Mouse (Mus musculus) lung, postnatal 10 days (tissue): ENCODE results near the gene Knop1.

Experiments used
- DNase-seq: peaks from one replicate; pipeline ENCODE4 v3.0.0; 2021

Knop1 gene

DNA sequence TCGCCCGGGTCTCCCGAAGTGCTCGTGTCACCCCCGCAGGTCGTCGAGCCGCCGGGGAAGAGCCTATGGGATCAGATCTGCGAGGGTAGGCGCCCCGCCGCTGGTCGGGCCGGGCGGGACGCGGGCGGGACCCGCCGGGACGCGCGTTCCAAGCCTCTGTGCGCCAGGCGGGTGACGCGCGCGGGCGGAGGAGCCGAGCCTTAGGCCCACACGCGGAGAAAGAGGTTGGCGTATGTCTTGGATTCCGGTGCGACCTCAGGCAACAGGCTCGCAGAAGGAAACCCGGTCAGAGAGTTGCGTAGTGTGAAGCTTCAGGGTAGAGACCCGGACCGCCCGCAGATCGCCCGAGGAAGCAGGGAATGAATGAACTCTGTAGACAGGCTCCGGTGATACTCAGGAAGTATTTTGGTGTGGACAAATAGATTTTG, at the start of gene Knop1:
Gene Knop1 (minus strand): TSS at position 378 of the 428 bp plus-strand sequence.
- no peak for DNase-seq

DNA sequence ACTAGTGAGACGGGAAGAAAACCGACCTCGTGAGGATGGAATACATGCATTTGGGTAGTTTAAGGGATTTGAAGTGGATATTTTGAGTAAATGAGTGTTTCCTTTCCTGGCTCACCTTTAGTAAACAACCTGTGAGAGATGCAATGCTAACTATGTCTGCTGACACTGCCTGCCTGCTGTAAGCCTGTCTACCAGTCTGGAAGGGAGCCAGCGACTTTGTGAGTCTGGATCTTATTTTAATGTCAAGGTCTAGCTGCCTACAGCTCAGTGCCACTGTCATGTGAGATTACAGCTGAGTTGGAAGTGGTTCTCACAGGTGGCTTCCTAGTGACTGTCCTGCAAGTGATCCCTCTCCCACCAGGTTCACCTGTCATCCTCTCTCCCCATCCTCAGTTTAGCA, 48.5 kb upstream of the Knop1 start:
- no peak for DNase-seq

DNA sequence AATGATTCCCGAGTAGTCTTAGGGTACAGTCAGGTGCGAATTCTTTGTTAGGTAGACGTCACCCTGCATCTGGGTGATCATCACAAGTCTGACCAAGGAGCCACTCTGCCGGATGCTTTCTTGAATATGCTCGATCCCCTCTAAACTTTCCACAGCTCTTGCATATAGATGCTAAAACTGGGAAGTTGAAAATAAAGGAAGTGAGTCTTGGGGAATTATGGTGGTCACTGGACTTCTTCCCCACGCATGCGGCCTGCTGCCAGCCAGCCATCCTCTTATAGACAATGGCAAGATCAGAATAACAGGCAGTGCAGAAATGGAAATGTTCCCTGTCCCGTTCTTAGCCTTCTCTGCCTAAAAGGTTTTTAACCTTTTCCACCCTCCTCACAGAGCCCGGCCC, 47.8 kb upstream of the Knop1 start:
- DNase-seq: no peak

DNA sequence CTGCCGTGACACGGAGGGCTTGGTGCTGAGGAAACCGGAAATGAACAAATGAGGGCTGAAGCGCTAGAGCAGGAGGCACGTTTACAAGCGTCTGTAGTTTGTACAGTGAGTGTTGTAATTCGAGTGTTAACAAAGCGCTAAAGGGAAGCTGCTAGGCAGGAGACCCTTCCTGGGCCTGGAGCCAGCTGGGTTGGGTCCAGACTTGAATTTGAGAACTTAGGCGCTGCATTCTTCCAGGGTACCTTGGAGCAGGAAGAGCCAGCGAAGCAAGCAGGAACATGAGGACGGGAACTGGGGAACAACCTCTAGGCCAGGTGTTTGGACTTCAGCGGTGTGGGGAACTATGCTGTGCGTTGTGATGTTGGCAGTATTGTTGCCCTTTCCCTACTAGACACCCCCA, 46.9 kb upstream of the Knop1 start:
- peak; percentile 60 for DNase-seq

DNA sequence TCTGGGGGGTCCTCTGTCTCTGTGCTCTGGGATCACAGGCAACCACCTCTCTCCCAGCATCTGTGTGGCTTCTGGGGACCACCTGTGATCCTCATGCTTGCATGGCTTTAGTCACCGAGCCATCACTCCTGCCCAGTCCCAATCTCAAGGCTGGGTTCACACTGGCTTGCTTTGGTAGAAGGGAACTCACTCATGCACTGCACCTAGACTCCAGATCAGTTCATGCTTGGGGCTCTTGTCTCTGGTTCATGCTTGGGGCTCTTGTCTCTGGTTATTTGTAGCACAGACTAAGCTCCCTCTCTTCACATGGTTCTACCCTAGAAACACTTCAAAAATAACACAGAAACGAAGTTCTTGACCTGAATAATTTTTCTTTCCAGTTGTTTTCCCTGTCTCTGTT, 44.0 kb upstream of the Knop1 start:
- DNase-seq: no peak

DNA sequence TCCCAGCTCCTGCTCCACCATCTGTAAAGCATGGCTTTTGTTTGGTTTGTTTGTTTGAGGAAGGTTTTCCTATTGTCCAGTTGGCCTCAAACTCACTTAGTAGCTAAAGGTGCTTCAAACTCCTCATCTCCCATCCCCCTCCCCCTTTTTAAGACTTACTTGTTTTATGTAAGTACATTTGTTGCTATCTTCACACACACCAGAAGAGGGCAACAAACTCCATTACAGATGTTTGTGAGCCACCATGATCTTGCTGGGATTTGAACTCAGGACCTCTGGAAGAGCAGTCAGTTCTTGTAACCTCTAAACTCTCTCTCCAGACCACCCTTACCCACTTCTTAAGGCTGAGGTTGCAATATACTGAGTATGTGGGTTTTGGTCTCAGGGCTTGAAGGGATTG, 42.0 kb upstream of the Knop1 start:
- no peak for DNase-seq

DNA sequence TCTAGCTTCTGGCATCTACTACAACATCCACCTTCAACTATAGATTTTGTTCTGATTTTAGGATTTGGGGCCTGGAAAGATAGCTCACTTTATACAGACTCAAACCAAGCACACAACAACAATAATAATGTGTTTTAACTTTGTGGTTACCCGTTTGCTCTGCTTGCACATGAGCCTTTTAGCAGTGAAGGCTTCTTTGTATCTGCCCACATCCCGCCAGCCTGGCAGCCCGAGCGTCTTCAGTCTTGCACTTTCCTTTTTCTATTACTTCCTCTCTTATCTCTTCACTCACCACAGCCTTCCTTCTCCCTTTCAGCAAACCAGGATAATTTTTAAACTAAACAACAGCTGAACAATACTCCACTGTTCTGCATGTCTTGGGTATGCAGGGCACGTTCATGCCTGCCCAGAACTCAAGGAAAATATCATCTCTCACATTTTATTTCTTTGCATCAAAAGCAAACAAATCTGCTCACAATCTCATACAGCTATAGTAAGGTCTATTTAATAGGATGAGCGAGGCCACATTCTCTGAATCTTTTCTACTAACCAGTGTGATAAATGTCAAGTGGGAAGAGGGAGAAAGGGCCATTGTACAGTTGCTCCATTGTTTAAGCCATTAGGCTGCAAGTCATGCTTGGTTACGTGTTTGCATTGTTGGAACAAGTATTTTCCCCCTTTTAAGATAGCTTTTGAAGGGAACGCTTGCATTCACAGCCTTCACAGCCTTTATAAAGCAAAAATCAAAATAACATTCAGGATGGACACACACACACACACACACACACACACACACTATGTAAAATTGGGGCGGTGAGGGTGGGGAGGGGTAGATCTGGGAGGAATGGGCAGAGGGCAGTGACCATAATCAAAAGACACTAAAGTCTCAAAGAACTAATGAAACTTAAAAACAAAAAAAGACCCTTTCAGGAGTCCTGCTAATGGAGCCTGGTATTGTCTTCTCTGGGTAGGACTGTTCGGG, 39.7 kb upstream of the Knop1 start:
- no peak for DNase-seq

DNA sequence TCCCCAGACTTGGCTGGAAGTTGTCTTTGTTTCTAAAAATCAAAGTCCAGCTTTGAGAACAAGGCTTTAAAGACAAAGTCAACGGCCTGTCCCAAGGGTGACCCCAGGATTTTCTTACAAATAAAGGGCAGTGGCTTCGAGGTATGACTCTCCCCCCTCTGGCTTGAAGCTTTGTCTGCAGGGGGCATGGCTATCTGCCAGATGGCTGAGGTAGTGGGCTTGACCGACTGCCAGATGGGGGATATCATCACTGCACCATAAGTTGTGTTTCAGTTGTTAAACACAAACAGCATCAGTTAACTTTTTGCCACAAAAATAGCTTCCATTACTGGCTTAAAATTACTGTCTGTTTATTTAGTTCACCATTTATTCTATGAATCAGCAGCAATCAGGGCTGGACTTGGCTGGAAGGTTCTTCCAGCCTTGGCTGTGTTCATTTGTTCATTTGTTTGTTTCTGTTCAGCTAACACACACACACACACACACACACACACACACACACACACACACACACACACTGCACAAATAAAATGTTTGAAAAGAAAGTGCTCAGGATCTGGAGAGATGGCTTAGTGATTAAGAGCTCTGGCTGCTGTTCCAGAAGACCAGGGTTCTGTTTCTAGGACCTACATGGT, 33.1 kb upstream of the Knop1 start:
- peak; percentile 18 for DNase-seq

DNA sequence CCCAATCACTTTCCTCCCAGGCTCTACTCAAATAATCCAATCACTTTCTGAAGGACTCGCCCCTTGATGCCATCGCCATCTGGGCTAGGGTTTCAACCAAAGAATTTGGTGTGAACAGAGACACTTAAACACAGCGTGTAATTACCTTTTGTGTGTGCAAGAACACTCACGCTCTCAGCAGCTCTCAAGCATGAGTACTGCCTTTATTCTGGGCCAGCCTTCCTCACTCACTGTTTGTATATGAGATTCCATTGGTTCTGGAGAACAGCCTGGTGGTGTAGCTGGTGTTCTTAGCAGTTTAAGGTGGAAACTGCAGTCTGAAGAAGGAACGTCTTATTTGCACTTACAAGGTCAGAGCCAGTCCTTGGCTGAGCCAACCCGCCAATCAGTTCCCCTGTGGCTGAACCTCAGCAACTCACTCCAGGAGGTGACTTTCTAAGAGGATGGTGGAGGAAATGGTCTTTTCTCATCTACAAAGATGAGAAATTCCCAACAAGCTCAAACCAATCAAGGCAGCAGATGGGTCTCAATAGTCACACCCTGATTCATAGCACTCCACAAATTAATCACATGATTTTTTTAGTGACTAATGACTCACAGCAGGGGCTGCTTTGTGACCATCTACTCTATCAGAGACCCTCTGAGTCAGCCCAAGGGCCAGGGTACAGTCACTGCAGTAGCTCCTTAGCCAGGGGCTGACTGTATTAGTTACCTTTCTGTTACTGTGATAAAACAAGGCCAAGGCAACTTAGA, 31.4 kb upstream of the Knop1 start:
- DNase-seq: no peak

DNA sequence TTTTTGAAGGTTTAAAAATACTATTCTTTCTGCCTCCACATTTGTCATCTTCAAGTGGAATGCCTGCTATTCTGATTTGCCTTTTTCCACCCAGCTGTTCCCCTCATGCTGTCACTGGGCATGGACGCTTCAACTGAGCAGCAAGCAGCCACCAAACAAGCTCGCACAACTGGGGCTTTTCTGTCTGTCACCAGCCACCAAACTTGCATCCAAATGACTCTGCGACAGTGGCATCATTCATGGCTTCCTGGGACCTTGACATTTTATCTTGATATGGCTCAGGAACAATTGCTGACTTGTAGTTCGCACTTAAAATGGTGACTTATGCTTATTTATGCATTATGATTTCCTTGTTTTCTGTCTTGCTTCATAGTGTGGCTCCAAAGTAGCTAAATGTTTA, 28.9 kb upstream of the Knop1 start:
- DNase-seq: no peak

DNA sequence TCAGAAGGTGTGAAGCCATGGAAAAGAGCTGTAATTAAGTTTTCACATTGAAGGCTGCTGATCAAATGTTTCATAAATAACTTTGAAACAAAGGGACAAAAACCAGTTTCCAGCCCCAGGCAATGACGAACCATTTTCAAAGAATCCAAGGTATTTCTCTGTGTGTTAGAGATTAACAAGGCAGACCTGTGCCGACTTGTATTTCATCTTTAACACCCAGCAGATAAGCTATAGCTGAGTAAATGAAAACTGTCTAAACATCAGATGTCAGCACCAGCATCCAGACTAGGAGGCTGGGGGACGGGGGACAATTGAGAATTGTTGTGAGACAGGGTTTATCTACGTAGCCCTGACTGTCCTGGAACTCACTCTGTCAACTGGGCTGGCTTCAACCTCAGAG, 27.9 kb upstream of the Knop1 start:
- DNase-seq: no peak

DNA sequence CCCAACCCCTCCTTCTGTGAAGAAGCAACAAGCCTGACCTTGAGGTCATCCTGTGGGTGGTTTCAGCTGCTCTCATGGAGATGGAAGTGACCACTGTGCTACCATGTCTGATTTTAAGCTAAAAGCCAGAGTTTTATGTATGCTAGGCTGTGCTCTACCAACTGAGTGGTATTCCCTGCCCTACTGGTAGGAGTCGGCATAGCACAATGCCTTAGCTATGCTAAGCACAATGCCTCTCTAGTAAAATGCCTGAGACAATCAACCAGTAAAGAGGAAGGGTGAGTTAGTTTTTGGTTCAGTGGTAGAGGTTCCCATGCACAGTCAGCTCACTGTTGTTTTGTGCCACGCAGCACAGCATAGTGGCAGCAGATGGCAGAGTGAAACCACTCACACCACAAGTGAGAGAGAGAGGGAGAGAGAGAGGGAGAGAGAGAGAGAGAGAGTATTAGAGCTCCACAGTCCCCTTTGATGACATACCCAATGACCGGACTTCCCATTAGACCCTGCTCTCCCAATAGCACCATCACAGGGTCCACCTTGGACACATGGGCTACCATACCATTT, 23.5 kb upstream of the Knop1 start:
- DNase-seq: no peak

DNA sequence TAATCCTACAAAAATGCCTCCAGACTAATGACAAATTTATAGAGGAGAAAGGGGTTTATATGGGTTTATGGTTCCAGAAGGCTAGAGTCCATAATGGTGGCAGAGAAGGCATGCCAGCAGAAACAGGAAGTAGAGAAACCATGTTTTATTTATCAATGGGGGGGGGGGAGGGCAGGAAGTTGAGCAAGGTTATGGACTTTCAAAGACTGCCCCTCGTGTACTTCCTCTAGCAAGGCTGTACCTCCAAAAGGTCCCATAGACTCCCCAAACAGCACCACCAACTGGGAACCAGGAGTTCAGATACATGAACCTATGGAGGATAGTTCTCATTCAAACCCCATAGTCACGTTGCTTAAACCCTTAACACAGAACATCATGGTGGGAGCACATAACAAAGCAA, 9.3 kb upstream of the Knop1 start:
- DNase-seq: no peak

DNA sequence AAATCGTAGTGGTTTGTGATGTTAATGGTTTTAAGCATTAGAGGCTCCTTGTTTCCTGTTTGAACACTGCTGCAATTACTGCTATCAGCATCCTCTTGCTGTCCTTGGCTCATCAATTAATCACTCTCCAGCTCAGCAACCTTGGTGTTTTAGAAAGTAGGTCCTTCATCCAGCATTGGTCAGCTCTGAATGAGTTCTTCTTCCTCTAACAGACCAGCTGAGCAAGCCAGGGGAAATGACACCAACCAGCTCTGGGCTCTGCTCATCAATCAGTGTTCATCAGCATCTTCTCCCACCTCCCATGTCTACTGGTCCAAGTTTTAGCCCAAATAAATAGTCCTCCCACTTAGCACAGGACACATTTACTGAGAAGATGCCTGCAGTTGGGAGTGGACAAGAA, 2.6 kb upstream of the Knop1 start:
- no peak for DNase-seq

DNA sequence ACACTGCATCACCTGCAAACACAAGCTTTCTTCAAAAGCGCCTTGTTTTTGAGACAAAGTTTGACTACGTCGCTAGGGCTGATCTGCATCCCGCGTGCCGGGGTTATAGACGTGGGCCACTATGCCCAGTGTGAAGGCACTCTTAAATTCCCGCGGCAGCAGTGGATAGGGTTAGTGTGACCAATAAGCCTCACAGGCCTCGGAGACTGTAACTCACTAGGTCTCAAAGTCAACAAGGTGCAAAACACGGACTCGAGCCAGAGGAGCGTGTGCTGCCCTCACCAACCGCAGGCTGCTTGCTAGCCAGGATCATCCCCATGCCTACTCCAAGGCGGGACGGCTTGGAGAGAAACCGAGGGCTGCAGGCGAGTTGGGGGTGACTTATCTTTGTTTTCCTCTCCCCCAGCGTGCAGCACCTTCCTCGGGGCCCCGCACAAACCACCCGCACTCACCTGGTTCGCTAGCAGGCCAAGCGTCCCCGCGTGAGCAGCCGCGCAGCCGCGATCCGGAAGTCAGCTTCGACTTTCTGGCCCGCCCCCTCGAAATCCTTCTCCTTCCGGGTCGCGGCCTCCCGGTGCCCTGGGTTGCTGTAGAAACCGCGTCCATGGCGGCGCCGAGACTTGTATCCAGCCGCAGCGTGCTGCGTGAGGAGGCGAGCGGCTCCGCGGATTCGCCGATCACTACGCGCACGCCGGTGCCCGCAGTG, 730 bp downstream of the Knop1 start, which contains the start of gene Iqck:
Gene Iqck (plus strand): TSS at position 582 of the 706 bp plus-strand sequence.
- peak; percentile 95 for DNase-seq

DNA sequence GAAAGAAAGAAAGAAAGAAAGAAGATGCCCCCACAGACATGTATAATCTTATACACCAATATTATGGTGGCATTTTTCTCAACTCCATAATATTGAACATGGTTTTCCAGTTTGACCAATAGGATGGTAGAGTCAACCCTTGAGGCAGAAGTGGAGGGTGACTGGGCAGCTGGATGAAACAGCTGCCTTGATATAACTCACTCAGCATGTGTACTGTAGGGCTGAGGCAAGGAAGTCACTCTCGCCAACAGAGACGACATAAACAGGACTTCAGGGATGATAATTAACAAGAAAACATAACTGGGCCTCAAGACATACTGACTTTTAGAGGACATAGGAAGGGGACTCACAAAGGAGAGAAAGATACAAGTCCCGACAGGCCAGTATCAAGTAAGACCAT, 1.4 kb downstream of the Knop1 start:
- no peak for DNase-seq

DNA sequence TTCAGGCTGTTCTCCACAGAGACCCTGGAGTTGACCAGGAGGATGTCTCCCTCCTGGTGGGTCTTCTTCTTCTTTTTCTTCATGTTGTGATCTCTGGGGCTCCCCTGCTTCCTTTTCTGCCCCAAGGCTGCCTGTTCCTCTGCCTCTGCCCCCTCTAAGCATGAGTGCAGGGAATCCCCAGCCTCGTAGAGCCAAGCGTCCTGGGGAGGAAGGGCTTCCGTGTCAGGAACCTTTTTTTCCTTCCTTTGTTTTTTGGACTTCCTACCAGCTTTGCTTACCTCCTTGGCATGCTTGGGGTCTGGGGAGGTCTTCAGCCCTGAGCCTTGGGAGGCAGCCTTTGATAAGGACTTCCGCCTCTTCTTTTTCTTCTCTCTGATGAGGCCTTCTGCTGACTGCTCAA, 3.4 kb downstream of the Knop1 start:
- DNase-seq: no peak

DNA sequence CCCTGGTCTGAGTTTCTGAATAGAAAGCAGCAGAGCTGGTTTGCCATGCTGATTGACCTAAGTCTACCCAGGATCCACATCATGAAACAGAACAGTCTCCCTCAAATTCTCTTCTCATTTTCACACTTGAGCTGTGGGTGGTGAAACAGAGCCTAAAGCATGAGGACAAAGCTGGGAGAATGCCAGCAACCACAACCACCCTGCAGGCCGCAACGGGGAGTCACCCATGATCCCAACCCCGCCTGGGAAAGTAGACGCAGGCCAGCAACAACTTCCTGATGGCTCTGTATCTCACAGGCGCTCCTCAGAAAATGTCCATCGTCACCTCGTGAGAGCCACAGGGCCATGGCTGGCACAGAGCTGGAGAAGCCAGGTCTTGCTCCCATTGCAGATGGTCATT, 4.5 kb downstream of the Knop1 start:
- DNase-seq: peak; percentile 20

DNA sequence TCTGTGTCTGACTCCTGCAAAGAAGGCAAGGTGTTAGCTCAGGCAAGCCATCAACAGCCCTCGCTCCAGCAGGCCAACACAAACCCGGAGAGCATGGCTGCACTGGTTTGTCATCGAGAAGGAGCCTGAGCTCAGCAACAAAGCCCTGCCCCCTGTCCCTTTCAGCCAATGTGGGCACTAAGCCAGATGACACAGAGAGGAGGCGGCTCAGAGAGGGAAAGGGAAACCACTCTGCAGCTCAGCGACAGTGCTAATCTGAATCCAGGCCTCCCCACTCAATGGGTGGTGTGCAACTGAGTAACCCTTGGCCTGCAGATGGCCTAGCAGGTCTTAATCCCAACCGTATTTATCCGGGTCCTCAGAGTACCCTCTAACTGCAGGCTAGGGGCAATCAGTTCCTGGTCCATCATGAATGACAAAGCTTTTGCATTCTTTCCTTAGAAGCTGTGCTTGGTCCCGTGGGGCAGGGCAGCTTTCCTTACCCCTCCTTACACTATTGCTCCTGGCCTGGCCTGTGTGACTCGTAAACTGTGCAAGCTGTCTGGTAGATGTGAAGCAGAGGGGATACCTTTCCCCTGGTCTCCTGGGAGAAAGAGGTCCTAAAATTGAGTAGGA, 5.3 kb downstream of the Knop1 start:
- peak; percentile 41 for DNase-seq

DNA sequence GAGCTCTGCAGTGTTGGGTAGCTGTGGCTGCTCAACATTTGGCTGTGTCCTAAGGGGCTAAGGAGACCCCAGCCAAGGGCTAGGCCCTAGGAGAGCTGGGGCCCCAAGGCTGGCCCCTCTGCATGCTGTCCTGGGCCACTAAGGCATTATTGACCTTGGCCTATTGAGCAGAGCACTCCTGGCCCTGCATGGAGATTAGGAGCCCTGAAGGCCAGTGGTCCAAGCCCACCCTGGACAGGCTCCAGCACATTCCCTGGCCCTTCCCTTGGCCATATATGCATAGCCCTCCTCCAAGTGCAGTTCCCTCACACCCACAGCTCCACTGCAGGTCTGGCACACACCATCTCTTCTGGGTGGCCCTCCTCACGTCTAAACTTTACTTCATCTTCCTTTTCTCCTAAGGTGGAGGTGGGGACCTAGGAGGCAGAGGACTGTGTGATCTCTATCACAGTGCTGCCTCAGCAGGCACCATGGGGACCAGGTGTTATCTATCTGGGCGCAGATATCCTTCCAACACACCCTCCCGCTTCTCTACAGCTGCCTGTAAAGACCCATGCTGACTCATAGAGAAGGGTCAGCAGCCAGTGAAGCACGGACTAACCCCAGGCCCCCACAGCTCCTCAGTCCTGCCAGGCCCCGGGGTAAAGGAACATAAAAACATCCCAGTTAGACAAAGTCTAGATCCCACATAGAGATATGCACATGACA, 6.4 kb downstream of the Knop1 start:
- no peak for DNase-seq

DNA sequence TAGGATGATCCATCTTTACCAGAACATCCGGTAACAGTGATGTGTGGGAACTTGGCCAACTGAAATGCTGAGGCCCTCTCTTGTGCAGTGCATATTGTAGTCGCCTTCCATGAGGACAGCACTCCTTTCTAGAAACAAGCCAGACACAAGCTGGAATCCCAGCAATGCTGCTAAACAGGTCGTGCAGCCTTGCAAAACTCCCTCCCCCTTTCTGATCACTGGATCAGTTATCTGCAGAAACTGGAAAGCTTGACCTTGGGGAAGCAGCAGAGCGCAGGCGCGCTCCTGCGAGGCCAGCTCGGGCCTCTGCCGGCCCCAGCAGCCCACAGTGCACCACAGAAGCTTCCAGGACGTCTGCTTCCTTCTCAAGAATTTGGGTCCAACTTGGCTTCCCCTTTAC, 7.3 kb downstream of the Knop1 start:
- peak; percentile 33 for DNase-seq
